Mouse (Mus musculus) embryo, embryonic 11.5 days (tissue): ENCODE data around the gene D630003M21Rik.

ENCODE experiments used
- DNase-seq: peaks from one replicate; pipeline ENCODE4 v3.0.0-alpha.2; 2012; ENCODE audit warnings: low read depth, low spot score

The D630003M21Rik gene

DNA sequence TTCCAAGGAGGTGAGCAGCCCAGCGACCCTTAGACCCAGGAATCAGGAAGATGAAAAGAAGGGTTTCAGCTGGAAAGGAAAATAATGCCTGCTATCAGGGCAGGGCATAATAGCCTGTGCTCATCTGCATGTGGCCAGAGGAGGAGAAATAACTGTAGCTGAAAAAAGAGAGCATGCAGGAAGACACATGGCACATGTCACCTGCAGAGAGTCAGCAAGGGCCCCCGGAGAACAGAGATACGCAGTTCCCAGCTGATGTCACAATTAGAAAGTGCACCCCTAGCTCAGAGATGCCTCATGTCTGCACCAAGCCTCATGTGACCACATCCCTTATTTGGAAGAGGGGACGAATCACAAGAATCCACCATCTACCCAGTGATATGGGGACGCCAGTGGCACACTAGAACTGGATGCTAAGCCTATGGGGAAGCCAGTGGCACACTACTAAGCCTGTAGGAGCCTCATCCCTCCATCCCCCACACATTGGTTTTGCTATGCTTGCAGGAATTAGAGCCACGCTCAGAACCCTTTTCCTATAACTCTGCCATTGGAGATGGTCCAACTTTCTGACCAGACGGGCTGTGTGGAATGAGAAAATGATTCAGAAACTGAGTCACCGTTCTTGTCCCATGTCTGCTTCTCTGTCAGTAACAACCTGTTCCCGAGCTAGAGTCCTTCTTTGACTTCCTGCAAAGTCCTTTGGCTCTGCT, 61.4 kb downstream of the D630003M21Rik start:
- DNase-seq, result no peak

DNA sequence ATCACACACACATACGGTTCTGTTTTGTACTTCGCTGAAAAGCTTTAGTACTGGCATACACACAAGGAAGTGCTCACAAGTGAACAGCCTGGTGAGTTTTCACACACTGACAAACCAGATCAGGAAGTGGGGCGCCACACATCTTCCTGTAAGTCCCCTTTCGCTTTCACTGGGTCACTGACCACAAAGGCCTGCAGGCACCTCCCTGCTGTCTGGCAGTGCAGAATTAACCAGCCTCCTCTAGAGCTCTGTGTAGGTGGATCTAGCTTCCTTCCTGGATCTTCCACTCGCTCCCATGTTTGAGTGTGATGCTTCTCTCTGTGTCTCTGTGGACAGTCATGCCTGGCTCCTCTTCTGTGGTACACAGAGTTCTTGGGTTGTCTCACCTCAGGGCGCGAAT, 62.4 kb downstream of the D630003M21Rik start:
- no peak for DNase-seq

DNA sequence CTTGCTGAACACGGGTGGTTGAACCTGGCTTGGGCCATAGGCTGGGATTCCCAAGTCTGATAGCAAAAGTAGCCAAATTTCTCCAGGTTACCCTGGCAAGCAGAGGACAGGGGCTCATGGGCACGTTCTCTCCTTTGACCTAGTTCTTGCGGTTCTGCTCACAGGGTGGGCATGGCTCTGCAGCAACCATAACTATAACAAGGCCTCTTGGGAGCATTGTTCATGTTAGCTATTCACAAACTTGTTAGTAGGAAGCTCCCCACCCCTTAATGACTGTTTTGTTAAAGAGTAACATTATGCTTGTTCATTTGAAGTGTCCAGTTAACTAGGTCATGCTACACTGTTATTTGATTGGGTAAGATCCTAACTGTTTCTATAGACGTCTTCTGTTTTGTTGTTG, 63.2 kb downstream of the D630003M21Rik start:
- no peak for DNase-seq

DNA sequence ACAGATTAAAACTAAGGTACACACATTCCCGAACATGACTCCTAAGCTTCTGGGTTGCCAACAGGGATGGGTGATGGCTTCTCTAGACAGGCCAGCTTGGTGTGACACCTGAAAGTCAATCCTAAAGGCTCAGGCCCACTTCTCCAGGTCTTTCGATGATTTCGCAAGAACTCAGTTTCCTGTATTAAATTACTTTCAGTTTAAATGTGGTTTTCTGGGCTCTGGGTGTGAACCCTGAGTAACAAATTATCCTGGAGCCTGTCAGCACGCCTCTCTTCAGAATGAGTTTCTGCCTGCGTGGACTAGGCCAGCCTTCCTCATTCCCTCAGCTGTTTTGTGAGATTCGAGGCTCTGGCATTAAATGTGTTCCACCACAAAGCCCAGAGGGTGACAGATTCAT, 66.0 kb downstream of the D630003M21Rik start:
- no peak for DNase-seq

DNA sequence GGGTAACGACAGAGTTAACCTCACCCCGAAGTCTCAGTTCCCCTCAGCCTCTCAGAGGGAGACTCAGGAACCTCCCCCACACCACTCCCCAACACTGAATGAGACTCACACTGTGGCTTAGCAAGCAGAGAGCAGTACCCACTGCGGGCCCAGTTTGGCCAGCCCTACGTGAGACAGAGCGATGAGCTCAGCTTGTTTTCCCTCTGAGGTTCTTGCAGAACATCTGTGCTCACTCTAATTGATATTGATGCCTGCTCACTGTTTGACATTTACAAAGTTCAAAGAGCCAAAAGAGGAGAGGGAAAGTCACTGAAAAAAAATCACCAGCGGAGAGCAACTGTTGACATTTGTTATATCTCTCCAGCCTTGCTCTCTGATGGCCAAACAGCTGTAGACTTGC, 67.3 kb downstream of the D630003M21Rik start:
- DNase-seq, result no peak

DNA sequence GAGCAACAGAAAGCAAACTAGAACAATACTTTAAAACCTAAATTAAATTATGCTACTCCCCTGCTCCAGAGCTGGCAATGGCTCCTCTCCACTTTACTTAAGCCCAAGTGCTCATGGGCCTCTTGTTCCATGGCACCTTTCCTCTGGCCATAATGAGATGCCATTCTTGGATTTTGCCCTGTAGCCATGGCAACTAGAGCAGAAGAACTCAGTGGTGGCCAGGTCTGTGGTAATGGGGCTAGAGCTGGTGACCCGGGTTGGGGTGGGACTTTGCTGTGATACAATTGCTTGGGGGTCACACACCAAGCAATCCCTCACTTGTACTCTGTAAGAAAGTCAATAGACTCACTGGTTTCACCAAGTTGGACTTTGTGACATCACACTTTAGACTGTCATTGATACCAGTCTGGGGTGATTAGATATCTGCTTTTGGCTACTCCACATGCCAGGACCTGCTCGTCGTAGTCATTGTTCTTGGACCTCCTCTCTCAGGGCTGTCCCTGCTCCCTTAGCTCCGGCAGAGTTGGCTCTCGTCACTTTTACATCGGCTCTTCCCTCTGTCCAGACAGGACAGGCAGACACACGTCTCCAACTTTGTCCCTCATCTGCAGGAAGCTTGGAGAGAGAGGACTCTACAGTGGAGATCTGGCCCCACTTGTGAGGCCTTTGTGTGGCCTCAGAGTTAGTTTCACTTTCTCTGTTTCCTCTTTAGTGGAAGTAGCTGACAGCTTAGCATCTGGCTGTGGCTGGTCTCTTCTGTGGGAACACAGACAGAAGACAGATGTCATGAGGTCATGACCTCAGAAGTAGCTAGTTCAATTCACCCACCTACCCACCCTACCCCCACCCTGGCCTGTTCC, 69.4 kb downstream of the D630003M21Rik start:
- no peak for DNase-seq

DNA sequence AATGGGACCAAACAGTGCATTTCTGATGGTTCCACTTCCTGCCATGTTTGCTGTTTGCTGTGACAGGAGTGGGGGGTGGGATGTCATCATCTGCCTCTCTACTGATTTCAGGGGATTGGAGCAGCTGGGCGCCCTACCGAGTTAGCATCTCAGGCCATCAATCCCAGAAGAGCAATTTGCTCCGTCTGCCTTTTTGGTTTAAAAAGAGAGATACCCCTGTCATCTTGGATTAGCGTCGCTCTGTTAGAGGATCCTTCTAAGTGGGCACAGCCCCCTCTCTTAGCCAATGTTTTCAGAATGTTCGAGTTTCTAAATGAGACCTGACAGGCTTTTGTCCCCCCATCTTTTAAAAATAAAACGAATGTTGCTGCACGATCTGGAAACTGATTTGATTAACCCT, 71.4 kb downstream of the D630003M21Rik start:
- DNase-seq, result no peak

DNA sequence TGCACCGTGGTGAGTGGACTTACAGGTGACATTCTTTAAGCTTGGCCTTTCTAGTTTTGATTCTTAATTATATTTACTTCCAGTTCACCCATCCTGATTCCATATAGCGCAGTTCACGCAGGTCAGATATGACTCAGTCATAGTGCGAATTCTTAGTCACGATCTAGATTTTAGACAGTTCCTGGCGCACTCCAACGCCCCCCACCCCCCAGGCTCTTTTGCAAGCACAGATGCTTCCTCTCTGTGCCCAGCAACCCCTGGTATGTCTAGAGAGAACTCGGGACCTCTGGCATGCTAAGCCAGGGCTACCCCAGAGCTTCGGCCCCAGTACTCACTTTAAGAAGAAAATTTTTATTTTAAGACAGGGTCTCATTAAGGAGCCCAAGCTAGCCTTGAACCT, 72.5 kb downstream of the D630003M21Rik start:
- no peak for DNase-seq

DNA sequence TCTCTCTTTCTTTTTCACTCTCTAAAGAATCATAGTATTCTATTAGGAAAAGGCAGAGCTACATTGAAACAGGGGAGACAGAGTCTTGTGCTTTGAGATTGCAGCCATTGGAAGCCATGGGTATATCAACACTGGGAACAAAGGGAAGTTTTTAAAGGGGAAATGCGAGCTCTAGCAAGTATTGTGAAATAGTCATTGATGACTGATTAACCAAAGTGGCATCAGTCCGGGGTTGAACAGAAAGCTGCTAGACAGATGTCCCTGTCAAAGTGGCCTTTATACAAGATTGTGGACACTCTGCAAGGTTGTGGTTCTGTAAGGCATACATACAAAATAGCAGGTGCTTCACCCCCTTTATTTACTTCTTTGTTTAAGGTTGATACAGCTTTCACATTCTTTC, 73.4 kb downstream of the D630003M21Rik start:
- no peak for DNase-seq

DNA sequence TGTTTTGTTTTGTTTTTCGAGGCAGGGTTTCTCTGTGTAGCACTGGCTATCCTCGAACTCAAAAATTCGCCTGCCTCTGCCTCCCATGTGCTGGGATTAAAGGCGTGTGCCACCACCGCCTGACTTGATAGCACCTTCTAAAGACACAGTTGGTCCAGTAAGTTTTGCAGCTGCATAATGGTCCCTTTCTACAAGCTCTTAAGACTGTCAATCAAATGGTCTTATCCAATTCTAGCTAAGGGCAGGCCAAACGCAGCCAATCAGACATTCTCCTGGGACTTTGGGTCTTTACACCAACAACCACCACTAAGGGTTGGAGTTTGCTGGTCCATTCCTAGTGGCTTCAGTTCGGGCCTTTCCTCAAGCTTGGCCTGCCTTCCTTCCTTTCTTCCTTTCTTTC, 73.9 kb downstream of the D630003M21Rik start:
- DNase-seq, result no peak

DNA sequence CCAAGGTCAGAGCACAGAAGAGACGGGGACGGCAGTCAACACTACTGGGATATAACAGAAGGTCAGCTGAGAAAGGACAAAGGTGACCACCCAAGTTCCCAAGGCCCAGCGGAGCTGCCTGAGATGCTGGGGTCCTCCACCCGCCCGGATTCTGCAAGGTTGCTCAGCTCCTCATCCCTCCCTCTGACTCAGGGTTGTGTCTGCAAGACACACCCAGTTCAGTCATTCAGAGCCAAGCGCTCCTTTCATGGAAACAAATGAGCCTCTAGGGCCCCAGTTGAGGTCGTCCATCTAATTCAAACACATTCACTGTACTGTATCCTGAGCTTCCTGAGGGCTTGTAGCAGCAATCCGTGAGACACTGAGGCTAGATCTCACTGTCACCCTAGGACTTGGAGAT, 74.4 kb downstream of the D630003M21Rik start:
- no peak for DNase-seq

DNA sequence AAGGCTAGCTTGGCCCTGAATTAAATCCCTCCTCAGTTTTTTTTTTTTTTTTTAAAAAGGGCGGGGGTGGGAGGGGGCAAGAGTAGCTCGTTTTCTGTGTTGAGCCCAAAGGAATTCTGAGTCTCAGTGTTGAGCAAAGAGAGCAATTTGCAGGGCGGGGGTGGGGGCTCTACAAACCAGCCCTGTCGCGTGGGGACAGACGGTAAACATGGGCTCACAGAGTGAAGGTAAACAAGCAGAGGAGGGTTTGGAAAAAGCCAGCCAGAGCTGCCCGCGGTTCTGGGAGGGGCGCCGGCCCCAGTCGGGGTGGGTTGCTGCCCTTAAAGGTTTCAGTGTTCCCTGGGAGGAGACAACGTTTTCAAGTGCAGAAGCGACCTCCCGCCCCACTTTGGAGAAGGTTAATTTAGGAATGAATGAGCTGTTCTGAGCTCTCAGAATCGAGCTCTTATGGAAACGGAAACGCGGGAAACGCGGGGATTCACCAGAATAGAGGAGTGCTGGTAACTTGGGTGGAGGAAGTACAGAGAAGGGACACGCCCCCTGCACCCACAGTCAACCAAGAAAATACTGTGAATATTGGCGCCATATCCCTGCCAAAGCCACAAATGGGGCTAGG, 75.2 kb downstream of the D630003M21Rik start:
- DNase-seq, result no peak

DNA sequence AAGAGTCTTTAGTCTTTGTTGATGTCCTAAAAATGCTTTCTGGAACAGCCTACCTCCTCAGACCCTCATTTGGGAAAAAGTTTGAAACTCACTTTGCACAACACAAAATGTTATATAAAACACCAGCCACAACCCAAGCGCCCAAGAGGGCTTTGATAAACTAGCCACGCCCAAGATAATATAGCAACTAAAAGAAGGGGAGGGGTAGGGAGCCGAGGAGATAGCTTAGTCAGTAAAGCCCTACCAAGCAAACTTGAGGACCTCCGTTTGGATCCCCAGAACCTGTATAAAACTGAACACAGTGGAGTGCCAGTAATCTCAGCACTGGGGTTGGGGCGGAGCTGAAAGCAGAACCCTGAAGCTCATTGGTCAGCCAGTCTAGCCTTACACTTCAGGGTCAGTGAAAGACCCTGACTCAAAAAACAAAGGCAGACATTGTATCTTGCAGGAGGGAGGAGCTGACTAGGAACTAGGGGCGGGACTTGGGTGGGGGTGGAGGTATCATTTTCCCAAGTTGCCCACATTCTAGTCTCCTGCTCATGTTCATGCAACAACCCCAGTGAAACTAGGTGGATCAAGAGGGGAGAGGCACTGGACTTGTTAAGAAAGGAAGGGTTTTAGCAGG, 76.2 kb downstream of the D630003M21Rik start:
- DNase-seq, result no peak

DNA sequence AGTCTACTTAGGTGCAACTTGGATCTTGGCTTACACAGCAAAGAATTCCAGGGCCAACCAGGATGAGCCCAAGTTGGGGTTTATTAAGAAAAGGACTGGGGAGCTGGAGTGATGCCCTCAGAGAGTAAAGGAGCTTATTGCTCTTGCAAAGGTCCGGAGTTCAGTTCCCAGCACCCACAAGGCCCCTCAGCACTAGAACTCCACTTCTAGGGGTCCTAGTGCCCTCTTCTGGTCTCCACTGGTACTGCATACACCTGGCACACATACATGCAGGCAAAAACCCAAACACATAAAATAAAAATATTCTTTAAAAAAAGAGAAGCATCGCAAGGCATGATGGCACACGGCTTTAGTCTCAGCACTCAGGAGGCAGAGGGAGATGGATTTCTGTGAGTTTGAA, 77.9 kb downstream of the D630003M21Rik start:
- DNase-seq, result no peak

DNA sequence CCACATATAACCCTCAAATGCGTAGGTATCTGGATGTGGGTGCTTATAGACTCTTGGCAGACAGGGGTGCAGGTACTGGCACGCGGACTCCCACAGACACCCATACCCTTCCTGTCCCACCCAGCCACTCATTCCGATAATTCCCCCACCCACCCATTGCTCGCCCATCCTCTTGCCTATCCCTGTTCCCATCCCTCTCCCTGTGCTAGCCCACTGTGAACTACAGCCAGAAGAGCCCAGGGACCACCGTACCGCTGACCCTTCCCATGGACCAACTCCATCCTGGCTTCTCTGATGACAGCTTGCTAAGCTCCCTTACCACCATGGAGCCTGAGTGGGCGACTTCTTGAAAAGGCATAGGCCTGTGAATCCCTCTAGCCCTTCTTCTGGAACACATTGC, 82.1 kb downstream of the D630003M21Rik start:
- DNase-seq, result no peak

DNA sequence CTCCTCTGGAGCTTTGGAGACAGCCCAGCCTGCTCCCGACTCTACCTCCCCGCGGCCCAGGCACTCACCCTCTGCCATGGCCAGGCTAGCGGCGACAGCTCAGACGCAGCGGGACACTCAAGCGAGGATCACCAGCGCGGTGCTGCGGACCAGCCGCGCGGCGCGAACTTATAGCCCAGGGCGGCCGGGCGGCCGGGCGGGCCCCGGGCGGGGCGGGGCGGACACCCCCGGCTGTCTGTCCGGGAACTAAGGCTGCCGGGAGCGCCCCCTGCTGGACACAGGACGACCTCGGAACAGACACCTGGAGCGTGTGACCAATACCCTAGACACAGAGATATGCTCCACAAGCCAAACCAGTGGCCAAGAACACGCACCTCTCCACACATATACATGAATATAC, 82.8 kb downstream of the D630003M21Rik start, which contains the start of gene Tgm2:
Gene Tgm2, minus strand, starts transcription at position 214 of the 400 bp plus-strand sequence.
- DNase-seq, result peak; percentile 68

DNA sequence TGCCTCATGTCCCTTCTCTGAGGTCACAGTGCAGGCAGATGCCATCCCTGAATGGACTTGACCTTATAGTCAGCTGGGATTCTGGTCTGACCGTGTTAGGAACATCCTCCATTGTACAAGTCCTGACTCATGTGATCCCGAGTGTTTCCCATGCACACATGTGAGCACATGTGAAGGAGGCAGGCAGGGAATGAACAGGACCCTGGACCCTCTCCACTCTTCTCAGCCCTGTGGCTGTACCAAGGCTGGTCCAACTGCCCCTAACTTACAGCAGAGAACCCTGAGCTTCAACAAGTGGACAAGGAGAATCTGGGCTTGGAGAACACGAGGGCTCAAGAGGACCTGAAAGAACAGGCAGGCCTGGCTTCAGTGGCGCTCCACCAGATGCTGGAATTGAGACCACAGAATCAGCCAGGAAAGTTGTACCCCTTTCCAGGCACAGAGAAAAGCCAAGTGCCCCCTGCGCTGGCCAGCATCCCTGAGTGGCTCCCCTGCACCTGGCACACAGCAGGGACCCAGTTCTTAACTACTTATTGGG, 83.4 kb downstream of the D630003M21Rik start:
- no peak for DNase-seq

DNA sequence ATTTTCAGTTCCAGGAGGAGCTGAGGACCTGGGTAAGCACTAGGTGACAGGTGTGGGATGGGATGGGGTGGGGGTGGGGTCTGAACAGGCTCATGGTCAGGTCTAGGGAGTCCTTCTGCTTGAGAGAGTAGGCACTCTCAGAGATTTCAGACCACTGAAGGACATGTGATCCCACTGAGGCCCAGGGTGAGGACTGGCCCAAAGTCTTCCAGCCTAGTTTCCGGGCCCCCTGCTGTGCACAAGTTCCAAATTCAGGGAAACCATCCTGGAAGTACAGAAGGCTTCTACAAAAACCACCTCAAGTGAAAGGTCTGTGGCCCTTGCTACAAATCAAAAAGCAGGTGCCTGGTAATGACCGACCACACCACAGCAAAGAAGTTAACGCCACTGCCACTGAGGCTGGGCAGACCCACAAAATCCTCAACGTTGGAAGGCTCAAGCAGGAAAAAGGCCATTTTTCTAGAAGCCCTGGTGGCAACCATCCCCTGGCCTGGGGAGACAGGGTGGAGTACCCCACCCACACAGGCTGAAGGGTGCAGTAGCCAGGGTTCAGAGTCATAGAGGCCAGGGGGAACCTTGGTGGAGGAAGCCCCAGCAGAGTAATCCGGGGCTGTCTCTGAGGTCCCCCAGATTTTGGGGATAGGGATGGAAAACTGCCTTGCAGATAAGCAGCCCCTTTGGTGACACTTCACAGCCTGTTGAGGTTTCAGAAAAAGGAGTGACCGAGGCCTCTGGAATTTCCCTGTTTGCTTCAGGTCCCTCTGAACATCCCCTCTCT, 84.1 kb downstream of the D630003M21Rik start:
- no peak for DNase-seq

DNA sequence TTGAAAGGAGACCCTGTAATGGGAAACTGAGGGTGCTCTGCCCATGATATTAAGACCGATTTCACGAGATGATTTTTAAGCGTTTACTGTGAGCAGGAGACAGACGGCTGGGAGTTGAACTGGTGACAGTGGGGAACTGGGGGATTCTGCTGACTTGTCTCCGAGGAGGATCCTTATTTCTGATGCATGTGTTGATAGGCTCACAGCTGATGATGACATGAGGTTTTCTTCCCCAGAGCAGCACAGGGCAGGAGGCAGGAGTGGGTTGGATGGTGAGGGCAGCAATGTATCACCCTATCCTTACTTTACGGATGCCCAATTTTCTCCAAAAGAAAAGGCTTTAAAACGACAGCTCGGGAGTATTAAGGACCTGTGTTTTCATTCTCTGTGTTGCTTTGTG, 84.8 kb downstream of the D630003M21Rik start:
- DNase-seq, result no peak

DNA sequence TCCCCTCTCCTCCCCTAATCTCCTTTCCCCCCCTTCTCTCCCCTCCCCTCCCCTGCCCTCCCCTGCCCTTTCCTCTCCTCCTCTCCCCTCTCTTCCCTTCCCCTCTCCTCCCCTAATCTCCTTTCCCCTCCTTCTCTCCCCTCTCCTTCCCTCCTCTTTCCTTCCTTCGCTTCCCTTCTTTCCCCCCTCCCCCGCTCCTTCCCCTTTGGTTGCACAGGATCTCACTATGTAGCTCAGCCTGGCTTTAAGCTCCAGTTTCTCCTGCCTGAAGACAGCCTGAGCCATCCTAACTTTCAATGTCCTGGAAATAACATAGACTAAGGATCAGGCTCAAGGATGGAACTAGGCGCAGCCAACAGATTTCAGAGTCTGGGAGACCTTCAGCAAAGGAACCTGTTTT, 85.2 kb downstream of the D630003M21Rik start:
- DNase-seq, result no peak

DNA sequence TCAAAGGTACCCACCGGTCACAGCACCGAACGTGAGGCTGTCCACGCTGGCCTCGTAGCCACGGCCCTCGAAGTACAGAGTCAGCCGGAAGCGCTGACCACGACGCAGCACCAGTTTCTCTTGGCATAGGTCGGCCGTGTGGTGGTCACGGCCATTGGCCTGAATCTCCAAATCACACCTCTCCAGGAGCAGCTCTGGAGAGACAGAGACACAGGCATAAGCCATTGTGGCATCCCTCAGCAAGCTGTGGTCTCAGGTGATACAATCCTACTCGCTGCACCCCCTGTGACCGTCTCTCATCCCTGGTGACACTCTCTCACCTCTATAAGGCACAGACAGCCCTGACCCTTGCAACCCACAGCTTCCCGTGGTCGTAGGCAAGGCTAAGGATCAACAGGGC, 86.0 kb downstream of the D630003M21Rik start:
- no peak for DNase-seq
